Mouse (Mus musculus): Measurements from ENCODE around the gene Srgap3.
A peak's percentile ranks its signal among the peaks of the same experiment; 100 is the strongest.

The Srgap3 gene

GRCm38 (mm10) chr6:112855183-112855582, 91.9 kb downstream of the Srgap3 start:
- no peaks in the 10 kb centered on the region for H3K9me3 ChIP-seq (ENCODE audit: low read length)
- H3K27me3 ChIP-seq (ENCODE audit: insufficient read depth, low read length) = no peaks in the 10 kb centered on the region
- no peaks in the 10 kb centered on the region for H3K36me3 ChIP-seq (ENCODE audit: insufficient read depth, low read length)
- no peak for TF ChIP-seq NANOG (IDR thresholded peaks at IDR 0.05; ENCODE audit: borderline replicate concordance, low read length)
- no peak for TF ChIP-seq CTCF (conservative IDR thresholded peaks at IDR 0.05; ENCODE audit: low read length)
- no peak for TF ChIP-seq POU5F1 (IDR thresholded peaks at IDR 0.05; ENCODE audit: borderline replicate concordance, low read length)
- peaks cover 28% of the 10 kb centered on the region for H3K4me1 ChIP-seq (replicated peaks; ENCODE audit: low read depth, low read length)
- H3K4me3 ChIP-seq (replicated peaks; ENCODE audit: low read length) = no peak overlapping the region

- no peak for TF ChIP-seq NANOG (IDR thresholded peaks at IDR 0.05; ENCODE audit: borderline replicate concordance, low read length)
- TF ChIP-seq POU5F1 (IDR thresholded peaks at IDR 0.05; ENCODE audit: borderline replicate concordance, low read length) = no peak
- no peak for TF ChIP-seq CTCF (conservative IDR thresholded peaks at IDR 0.05; ENCODE audit: low read length)
- peaks cover 28% of the 10 kb centered on the region for H3K4me1 ChIP-seq (replicated peaks; ENCODE audit: low read depth, low read length)
- H3K4me3 ChIP-seq (replicated peaks; ENCODE audit: low read length) = 0 out of 2 replicates have a peak overlapping the region, but pooled peaks have one; percentile 20
- no peaks in the 10 kb centered on the region for H3K9me3 ChIP-seq (ENCODE audit: low read length)
- no peaks in the 10 kb centered on the region for H3K36me3 ChIP-seq (ENCODE audit: insufficient read depth, low read length)
- H3K27me3 ChIP-seq (ENCODE audit: insufficient read depth, low read length) = no peaks in the 10 kb centered on the region
Measured at GRCm38 (mm10) chr6:112852261-112853235, 94.5 kb downstream of the Srgap3 start.

GRCm38 (mm10) chr6:112850745-112851144, 96.3 kb downstream of the Srgap3 start:
- Histone ChIP-seq H3K4me1 (replicated peaks; ENCODE audit: low read depth, low read length) (peaks cover 28% of the 10 kb centered on the region), H3K9me3 (ENCODE audit: low read length) (no peaks in the 10 kb centered on the region), H3K27me3 (ENCODE audit: insufficient read depth, low read length) (no peaks in the 10 kb centered on the region), H3K4me3 (replicated peaks; ENCODE audit: low read length) (no peak overlapping the region), H3K36me3 (ENCODE audit: insufficient read depth, low read length) (no peaks in the 10 kb centered on the region)
- TF ChIP-seq NANOG (IDR thresholded peaks at IDR 0.05; ENCODE audit: borderline replicate concordance, low read length) (no peak), POU5F1 (IDR thresholded peaks at IDR 0.05; ENCODE audit: borderline replicate concordance, low read length) (no peak), CTCF (conservative IDR thresholded peaks at IDR 0.05; ENCODE audit: low read length) (no peak)

GRCm38 (mm10) chr6:112848629-112849180, 98.4 kb downstream of the Srgap3 start:
- no peak for TF ChIP-seq CTCF (conservative IDR thresholded peaks at IDR 0.05; ENCODE audit: low read length)
- no peak for TF ChIP-seq POU5F1 (IDR thresholded peaks at IDR 0.05; ENCODE audit: borderline replicate concordance, low read length)
- no peak for TF ChIP-seq NANOG (IDR thresholded peaks at IDR 0.05; ENCODE audit: borderline replicate concordance, low read length)
- 0 out of 2 replicates have a peak, but pooled peaks cover 2% of the 10 kb centered on the region for H3K27me3 ChIP-seq (ENCODE audit: insufficient read depth, low read length)
- no peaks in the 10 kb centered on the region for H3K9me3 ChIP-seq (ENCODE audit: low read length)
- H3K36me3 ChIP-seq (ENCODE audit: insufficient read depth, low read length) = no peaks in the 10 kb centered on the region
- H3K4me1 ChIP-seq (replicated peaks; ENCODE audit: low read depth, low read length) = peaks cover 22% of the 10 kb centered on the region
- no peak overlapping the region for H3K4me3 ChIP-seq (replicated peaks; ENCODE audit: low read length)

GRCm38 (mm10) chr6:112846863-112847262, 100.2 kb downstream of the Srgap3 start:
- Histone ChIP-seq H3K4me1 (replicated peaks; ENCODE audit: low read depth, low read length) (peaks cover 7% of the 10 kb centered on the region; the same call in 1 of the 2 replicates), H3K36me3 (ENCODE audit: insufficient read depth, low read length) (no peaks in the 10 kb centered on the region), H3K9me3 (ENCODE audit: low read length) (no peaks in the 10 kb centered on the region), H3K27me3 (ENCODE audit: insufficient read depth, low read length) (0 out of 2 replicates have a peak, but pooled peaks cover 2% of the 10 kb centered on the region), H3K4me3 (replicated peaks; ENCODE audit: low read length) (no peak overlapping the region)
- no peak for TF ChIP-seq POU5F1 (IDR thresholded peaks at IDR 0.05; ENCODE audit: borderline replicate concordance, low read length)
- no peak for TF ChIP-seq CTCF (conservative IDR thresholded peaks at IDR 0.05; ENCODE audit: low read length)
- TF ChIP-seq NANOG (IDR thresholded peaks at IDR 0.05; ENCODE audit: borderline replicate concordance, low read length) = no peak

DNA sequence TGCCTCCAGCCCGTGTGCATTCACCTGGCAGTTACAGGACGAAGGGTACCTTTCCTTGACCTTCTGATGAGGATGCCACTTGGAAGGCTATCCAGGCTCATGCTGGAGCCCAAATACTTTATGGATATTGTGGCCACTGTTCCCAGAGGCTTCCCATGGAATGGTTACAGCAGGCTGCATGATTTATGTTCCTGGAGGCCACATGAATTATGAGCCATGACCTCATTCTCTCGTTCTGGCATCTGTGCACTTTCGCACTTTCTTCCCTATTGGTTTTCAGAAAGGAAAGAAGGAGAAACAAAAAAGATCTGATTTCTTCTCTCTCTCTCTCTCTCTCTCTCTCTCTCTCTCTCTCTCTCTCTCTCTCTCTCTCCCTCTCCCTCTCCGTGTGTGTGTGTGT, 104.6 kb downstream of the Srgap3 start:
- peaks cover 8% of the 10 kb centered on the region for H3K4me1 ChIP-seq (replicated peaks; ENCODE audit: low read depth, low read length)
- 0 out of 2 replicates have a peak, but pooled peaks cover 2% of the 10 kb centered on the region for H3K27me3 ChIP-seq (ENCODE audit: insufficient read depth, low read length)
- TF ChIP-seq CTCF (conservative IDR thresholded peaks at IDR 0.05; ENCODE audit: low read length) = no peak
- no peaks in the 10 kb centered on the region for H3K9me3 ChIP-seq (ENCODE audit: low read length)
- H3K36me3 ChIP-seq (ENCODE audit: insufficient read depth, low read length) = no peaks in the 10 kb centered on the region
- H3K4me3 ChIP-seq (replicated peaks; ENCODE audit: low read length) = no peak overlapping the region

DNA sequence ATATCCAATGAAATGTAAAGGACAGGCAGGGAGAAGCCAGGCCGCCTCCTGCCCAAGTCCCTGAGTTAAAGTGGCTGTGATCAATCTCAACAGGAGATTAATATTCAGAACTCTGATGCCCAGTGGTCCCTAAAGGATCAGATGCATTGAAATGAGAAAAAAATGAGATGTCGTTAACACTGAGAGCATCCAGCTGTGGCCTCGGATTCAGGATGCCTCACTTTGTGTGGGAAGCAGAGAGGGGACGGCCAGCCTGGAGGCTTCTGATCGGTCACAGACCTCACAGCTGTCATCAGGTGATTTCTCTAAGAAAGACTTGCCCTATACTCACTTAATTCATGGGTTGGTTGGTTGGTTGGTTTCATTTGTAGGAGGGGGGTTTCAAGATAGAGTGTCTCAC, 106.7 kb downstream of the Srgap3 start:
- peaks cover 19% of the 10 kb centered on the region for H3K4me1 ChIP-seq (replicated peaks; ENCODE audit: low read depth, low read length)
- 0 out of 2 replicates have a peak, but pooled peaks cover 2% of the 10 kb centered on the region for H3K27me3 ChIP-seq (ENCODE audit: insufficient read depth, low read length)
- no peaks in the 10 kb centered on the region for H3K9me3 ChIP-seq (ENCODE audit: low read length)
- no peak overlapping the region for H3K4me3 ChIP-seq (replicated peaks; ENCODE audit: low read length)
- TF ChIP-seq CTCF (conservative IDR thresholded peaks at IDR 0.05; ENCODE audit: low read length) (no peak), NANOG (IDR thresholded peaks at IDR 0.05; ENCODE audit: borderline replicate concordance, low read length) (no peak), POU5F1 (IDR thresholded peaks at IDR 0.05; ENCODE audit: borderline replicate concordance, low read length) (no peak)
- H3K36me3 ChIP-seq (ENCODE audit: insufficient read depth, low read length) = no peaks in the 10 kb centered on the region

DNA sequence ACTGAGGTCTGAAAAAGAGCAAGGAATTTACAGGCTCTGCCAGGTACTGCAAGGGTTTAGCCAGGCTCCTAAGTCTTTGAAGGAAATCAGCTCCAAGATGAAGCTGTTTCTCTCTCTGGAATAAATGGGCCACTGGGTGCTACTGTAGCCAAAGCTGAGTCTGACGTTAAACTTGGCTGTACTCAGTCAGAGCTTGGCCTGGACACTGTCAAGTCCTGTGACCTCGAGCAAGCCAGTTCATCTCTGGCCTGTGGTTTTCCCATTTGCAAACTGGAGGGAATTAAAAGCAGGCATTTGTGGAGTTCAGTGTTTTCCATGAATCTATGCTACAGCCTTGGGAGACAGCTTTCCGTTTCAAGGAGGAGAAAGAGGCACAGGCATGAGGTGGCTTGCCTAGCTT, 107.7 kb downstream of the Srgap3 start:
- H3K9me3 ChIP-seq (ENCODE audit: low read length) = no peaks in the 10 kb centered on the region
- H3K27me3 ChIP-seq (ENCODE audit: insufficient read depth, low read length) = no peaks in the 10 kb centered on the region
- H3K36me3 ChIP-seq (ENCODE audit: insufficient read depth, low read length) = no peaks in the 10 kb centered on the region
- H3K4me3 ChIP-seq (replicated peaks; ENCODE audit: low read length) = no peak overlapping the region
- TF ChIP-seq CTCF (conservative IDR thresholded peaks at IDR 0.05; ENCODE audit: low read length) (no peak), NANOG (IDR thresholded peaks at IDR 0.05; ENCODE audit: borderline replicate concordance, low read length) (no peak), POU5F1 (IDR thresholded peaks at IDR 0.05; ENCODE audit: borderline replicate concordance, low read length) (no peak)
- peaks cover 19% of the 10 kb centered on the region for H3K4me1 ChIP-seq (replicated peaks; ENCODE audit: low read depth, low read length)

Data from E14TG2a.4 (cell line).